19 mouse cellular contexts compared by ENCODE assay signal in the genomic region with DNA sequence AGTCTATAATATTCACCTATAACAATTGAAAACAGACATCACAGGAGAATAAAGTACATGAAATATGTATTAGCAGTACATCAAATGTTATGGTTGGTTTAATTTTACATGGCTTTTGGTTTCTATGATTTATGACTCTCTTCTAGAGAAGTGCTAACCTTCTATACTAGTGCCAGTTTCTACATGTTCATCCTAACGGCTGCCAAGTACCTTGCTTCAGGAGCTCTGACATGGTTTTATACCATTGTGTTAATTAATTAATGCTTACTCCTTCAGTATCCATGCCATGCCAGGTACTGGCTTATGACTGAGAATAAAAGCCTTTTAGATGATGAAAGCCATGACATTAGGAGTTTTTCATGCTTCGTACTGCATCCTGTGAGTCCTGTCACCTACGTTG.
DNase-seq lines count a peak whose midpoint lies in the region; ATAC-seq and TF ChIP-seq lines count a peak whose summit lies in the region.
"Had no signal": no experiment of that assay in that cellular context is flagged by ENCODE, and none has a peak within 500 bp of the region (broad histone marks: within the 10 kb centered on the region; RNA-seq: fewer than 3 reads in every experiment).

No protein-coding gene starts in this region.

- peak; percentile 24; the same call in 1 of the 2 replicates for ATAC-seq in neural tube, embryonic 14.5 days (ENCODE audit: low read depth)
- ATAC-seq: activated CD4-positive, CD25-positive, alpha-beta regulatory T cell, adult 4 months; CD4-positive, CD25-positive, alpha-beta regulatory T cell, adult 4 months; Patski had no signal

- no peak overlapping the region for H3K4me2 ChIP-seq in neural tube, embryonic 14.5 days (ENCODE audit: low read depth, low read length)

- no peak for DNase-seq in neural tube, embryonic 10.5 days (ENCODE audit: extremely low spot score, low spot score)
- peak; percentile 3 for DNase-seq in retina, postnatal 1 day
- DNase-seq in retina, embryonic 14.5 days (ENCODE audit: low spot score): no peak
- peak; percentile 71 for DNase-seq in fat pad, adult 2 months (ENCODE audit: extremely low read depth, low read depth, low spot score)
- DNase-seq in gonadal fat pad, adult 2 months (ENCODE audit: low read depth): peak; percentile 64
- DNase-seq in urinary bladder, postnatal 10 days (ENCODE audit: low spot score): no peak
- DNase-seq in kidney, adult 2 months: no peak
- DNase-seq: adrenal gland, adult 2 months; adrenal gland, postnatal 14 days; adrenal gland, postnatal 25 days; B cell, adult 2 months; cerebellum, adult 11 months; cerebellum, adult 11-12 months had no signal

- H3K4me1 ChIP-seq in neural tube, embryonic 14.5 days (ENCODE audit: control insufficient read depth, insufficient read depth, low read length): no peaks in the 10 kb centered on the region
- no peaks in the 10 kb centered on the region for H3K4me1 ChIP-seq in kidney, adult 2 months (ENCODE audit: control insufficient read depth, insufficient read depth, low read length)

- no peak for TF ChIP-seq POLR2A in kidney, adult 2 months (IDR thresholded peaks at IDR 0.05; ENCODE audit: low read depth, low read length)

- H3K9me3 ChIP-seq in neural tube, embryonic 14.5 days (ENCODE audit: control insufficient read depth, low read length): no peaks in the 10 kb centered on the region
- H3K9me3 ChIP-seq: G1E had no signal

- no peak overlapping the region for H3K4me3 ChIP-seq in neural tube, embryonic 14.5 days (ENCODE audit: low read depth, low read length)
- no peak overlapping the region for H3K4me3 ChIP-seq in kidney, adult 2 months (ENCODE audit: insufficient read depth, low read depth, low read length)

- TF ChIP-seq CTCF in kidney, adult 2 months (conservative IDR thresholded peaks at IDR 0.05; ENCODE audit: insufficient read depth, insufficient read length, low read depth, low read length): no peak

- H3K9ac ChIP-seq in neural tube, embryonic 14.5 days (replicated peaks; ENCODE audit: low read depth, low read length): no peak overlapping the region

- WGBS in neural tube, embryonic 14.5 days: 85% methylated on average over 3 of the region's 3 CpGs
- 83% methylated on average over 3 of the region's 3 CpGs for WGBS in kidney, adult 2 months

- H3K27ac ChIP-seq in neural tube, embryonic 14.5 days (ENCODE audit: low read depth, low read length): no peak overlapping the region
- H3K27ac ChIP-seq in kidney, adult 2 months (ENCODE audit: insufficient read depth, low read depth, low read length): no peak overlapping the region

- no peaks in the 10 kb centered on the region for H3K27me3 ChIP-seq in neural tube, embryonic 14.5 days (ENCODE audit: control insufficient read depth, insufficient read depth, low read length)
- no peaks in the 10 kb centered on the region for H3K27me3 ChIP-seq in kidney, adult 2 months (replicated peaks; ENCODE audit: control insufficient read depth, insufficient read depth, low read length)
- H3K27me3 ChIP-seq: CH12.LX, Patski had no signal

- no peaks in the 10 kb centered on the region for H3K36me3 ChIP-seq in neural tube, embryonic 14.5 days (ENCODE audit: control insufficient read depth, insufficient read depth, low read length)
- H3K36me3 ChIP-seq in kidney, adult 2 months (ENCODE audit: control insufficient read depth, insufficient read depth, low read length): no peaks in the 10 kb centered on the region
- H3K36me3 ChIP-seq: G1E had no signal

Comparison
In these comparisons a context has a peak if more than half of its experiments do, and no peak if none do; other contexts are left out.
1. DNase-seq: peak in retina, postnatal 1 day (single experiment), fat pad, adult 2 months (single experiment) and gonadal fat pad, adult 2 months (single experiment); none in neural tube, embryonic 10.5 days (single experiment), retina, embryonic 14.5 days (single experiment), urinary bladder, postnatal 10 days (single experiment) and kidney, adult 2 months (single experiment).